Mouse (Mus musculus): ENCODE measurements around the gene Sc5d. TPM values are rescaled to one million over a fixed set of nuclear protein-coding genes. Genes with fewer than 3 reads are reported as not detected.

Gene Sc5d
- 0.95 and 0.96 TPM in 2 replicates for polyA plus RNA-seq (2012)

DNA sequence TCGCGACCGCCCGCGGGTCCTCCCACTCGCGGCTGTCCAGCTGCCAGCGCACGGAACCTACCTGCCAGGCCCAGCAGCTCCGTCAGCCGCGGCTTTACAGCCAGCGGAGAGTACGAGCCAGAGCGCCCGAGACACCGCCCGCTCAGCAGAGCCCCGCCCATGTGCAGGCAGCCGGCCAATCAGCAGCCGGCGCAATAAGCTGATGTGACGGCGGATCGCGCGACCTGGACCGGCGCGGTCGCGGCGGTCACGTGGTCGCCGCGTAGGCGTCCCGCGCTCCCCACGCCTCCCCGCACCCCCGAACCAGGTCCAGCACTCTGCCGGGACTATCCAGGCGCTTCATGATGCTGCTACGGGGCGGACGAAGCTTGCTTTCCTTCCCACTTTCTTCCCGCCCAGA, at the start of gene Sc5d:
Gene Sc5d, minus strand, starts transcription at position 112 of the 400 bp plus-strand sequence.

Other genes with a start within 250 kb of the Sc5d start
- gene Sorl1, start 140.0 kb downstream of the Sc5d start, polyA plus RNA-seq (2012), result 4.8 and 5.9 TPM in 2 replicates
- not detected in 2 replicates for gene Tecta, start 135.7 kb upstream of the Sc5d start, polyA plus RNA-seq (2012)
- 1.6 and 2.3 TPM in 2 replicates for gene Tbcel, start 243.6 kb upstream of the Sc5d start, polyA plus RNA-seq (2012)